Mouse (Mus musculus): ENCODE results near the gene Wdr49. TPM values are rescaled to one million over a fixed set of nuclear protein-coding genes. Genes with fewer than 3 reads are reported as not detected.

Gene Wdr49
- total and polyA plus RNA-seq, 3 experiments: not detected

GRCm38 (mm10) chr3:75297758-75298111 is 184.2 kb downstream of the Wdr49 start:
- Histone ChIP-seq H3K4me3 (replicated peaks in 1 of 3; ENCODE audit: low read depth in 2 of 3, low read length in 2 of 3, poor library complexity in 1 of 3) (no peak overlapping the region), H3K36me3 (replicated peaks in 1 of 2; ENCODE audit: control insufficient read depth in 1 of 2, insufficient read depth in 1 of 2, low read length in 1 of 2) (no peaks in the 10 kb centered on the region), H3K9ac (ENCODE audit: insufficient read depth, low read depth) (no peak overlapping the region), H3K27me3 (replicated peaks) (no peaks in the 10 kb centered on the region), H3K9me3 (replicated peaks; ENCODE audit: low read length) (no peaks in the 10 kb centered on the region), H3K79me2 (replicated peaks; ENCODE audit: control insufficient read depth, extremely low read depth, insufficient read depth, poor library complexity, severe bottlenecking) (no peaks in the 10 kb centered on the region), H3K4me1 (ENCODE audit: control insufficient read depth in 1 of 2, insufficient read depth in 2 of 2) (peaks cover 0 to 15% of the 10 kb centered on the region in 2 experiments; a peak in 2 of 4 replicates), H3K27ac (ENCODE audit: insufficient read depth, low read depth) (no peak overlapping the region), H3K4me2 (ENCODE audit: insufficient read depth, low read depth, poor library complexity, severe bottlenecking) (no peak overlapping the region)
- DNase-seq (ENCODE audit: extremely low read depth): no peak
- no peak for TF ChIP-seq JUND (conservative IDR thresholded peaks at IDR 0.05; ENCODE audit: low read depth, low read length)
- TF ChIP-seq RAD21 (IDR thresholded peaks at IDR 0.05; ENCODE audit: low read depth, low read length): no peak
- no peak for TF ChIP-seq NRF1 (IDR thresholded peaks at IDR 0.05; ENCODE audit: low read depth, low read length)
- TF ChIP-seq TBP (conservative IDR thresholded peaks at IDR 0.05; ENCODE audit: low read depth, low read length): no peak
- TF ChIP-seq ZNF384 (IDR thresholded peaks at IDR 0.05; ENCODE audit: low read depth, low read length): no peak
- dilution Hi-C loops (cut with MboI; ENCODE audit: extremely low pct_ligation_motif_present, extremely low pct_unique_long_range_greater_than_20kb, low sequenced_read_pairs) (no loop called here), in situ Hi-C loops (cut with MboI; ENCODE audit: low pct_ligation_motif_present, low pct_unique_long_range_greater_than_20kb, low sequenced_read_pairs) (no loop called here)

GRCm38 (mm10) chr3:75297026-75297757 is 184.8 kb downstream of the Wdr49 start:
- DNase-seq (ENCODE audit: extremely low read depth): no peak
- Histone ChIP-seq H3K4me1 (ENCODE audit: control insufficient read depth in 1 of 2, insufficient read depth in 2 of 2) (peaks cover 0 to 15% of the 10 kb centered on the region in 2 experiments; a peak in 2 of 4 replicates), H3K27me3 (replicated peaks) (no peaks in the 10 kb centered on the region), H3K79me2 (replicated peaks; ENCODE audit: control insufficient read depth, extremely low read depth, insufficient read depth, poor library complexity, severe bottlenecking) (no peaks in the 10 kb centered on the region), H3K4me3 (replicated peaks in 1 of 3; ENCODE audit: low read depth in 2 of 3, low read length in 2 of 3, poor library complexity in 1 of 3) (no peak overlapping the region), H3K9ac (ENCODE audit: insufficient read depth, low read depth) (no peak overlapping the region), H3K36me3 (replicated peaks in 1 of 2; ENCODE audit: control insufficient read depth in 1 of 2, insufficient read depth in 1 of 2, low read length in 1 of 2) (no peaks in the 10 kb centered on the region), H3K27ac (ENCODE audit: insufficient read depth, low read depth) (no peak overlapping the region), H3K9me3 (replicated peaks; ENCODE audit: low read length) (no peaks in the 10 kb centered on the region), H3K4me2 (ENCODE audit: insufficient read depth, low read depth, poor library complexity, severe bottlenecking) (no peak overlapping the region)
- dilution Hi-C loops (cut with MboI; ENCODE audit: extremely low pct_ligation_motif_present, extremely low pct_unique_long_range_greater_than_20kb, low sequenced_read_pairs): no loop called here
- in situ Hi-C loops (cut with MboI; ENCODE audit: low pct_ligation_motif_present, low pct_unique_long_range_greater_than_20kb, low sequenced_read_pairs): no loop called here
- TF ChIP-seq HCFC1 (IDR thresholded peaks at IDR 0.05; ENCODE audit: low read depth, low read length): no peak
- no peak for TF ChIP-seq MAZ (IDR thresholded peaks at IDR 0.05; ENCODE audit: low read depth, low read length)
- no peak for TF ChIP-seq ETS1 (conservative IDR thresholded peaks at IDR 0.05; ENCODE audit: low read depth, low read length)
- no peak for TF ChIP-seq ZNF384 (IDR thresholded peaks at IDR 0.05; ENCODE audit: low read depth, low read length)
- no peak for TF ChIP-seq RCOR1 (conservative IDR thresholded peaks at IDR 0.05; ENCODE audit: low read depth, low read length)
- TF ChIP-seq POLR2A (IDR thresholded peaks at IDR 0.05; ENCODE audit: low read depth, low read length): no peak
- TF ChIP-seq BHLHE40 (IDR thresholded peaks at IDR 0.05; ENCODE audit: low read depth, low read length): no peak
- no peak for TF ChIP-seq E2F4 (IDR thresholded peaks at IDR 0.05; ENCODE audit: insufficient replicate concordance, low read depth, low read length)
- no peak for TF ChIP-seq CHD2 (IDR thresholded peaks at IDR 0.05; ENCODE audit: low read length)
- TF ChIP-seq GABPA (IDR thresholded peaks at IDR 0.05; ENCODE audit: insufficient replicate concordance, low read depth, low read length): no peak
- TF ChIP-seq USF1 (IDR thresholded peaks at IDR 0.05; ENCODE audit: low read depth, low read length): no peak
- TF ChIP-seq SIN3A (IDR thresholded peaks at IDR 0.05; ENCODE audit: low read length): no peak
- TF ChIP-seq MYC (IDR thresholded peaks at IDR 0.05; ENCODE audit: low read depth, low read length): no peak
- TF ChIP-seq TCF12 (IDR thresholded peaks at IDR 0.05; ENCODE audit: low read depth, low read length): no peak
- TF ChIP-seq CTCF (conservative IDR thresholded peaks at IDR 0.05 in 1 of 2, IDR thresholded peaks at IDR 0.05 in 1 of 2; ENCODE audit: low read depth in 2 of 2, low read length in 2 of 2): no peak
- no peak for TF ChIP-seq JUND (conservative IDR thresholded peaks at IDR 0.05; ENCODE audit: low read depth, low read length)
- TF ChIP-seq ZKSCAN1 (IDR thresholded peaks at IDR 0.05; ENCODE audit: borderline replicate concordance, low read depth, low read length): no peak
- no peak for TF ChIP-seq MEF2A (IDR thresholded peaks at IDR 0.05; ENCODE audit: borderline replicate concordance, low read depth, low read length)
- TF ChIP-seq SMC3 (IDR thresholded peaks at IDR 0.05; ENCODE audit: low read depth, low read length): no peak
- TF ChIP-seq RAD21 (IDR thresholded peaks at IDR 0.05; ENCODE audit: low read depth, low read length): no peak
